Mouse (Mus musculus) megakaryocyte, embryonic 14.5 days (primary cell): Measurements from ENCODE around the gene Flrt3.

Source experiments
- FLI1 ChIP-seq: IDR thresholded peaks from 2 replicates; pipeline ENCODE4 v1.6.1; 2012; ENCODE audit warnings: low read length, inconsistent platforms, mixed read lengths
- GATA1 ChIP-seq: IDR thresholded peaks from 3 replicates; pipeline ENCODE4 v1.6.1; 2012; ENCODE audit warnings: mixed read lengths, low read length, inconsistent platforms, borderline replicate concordance

DNA sequence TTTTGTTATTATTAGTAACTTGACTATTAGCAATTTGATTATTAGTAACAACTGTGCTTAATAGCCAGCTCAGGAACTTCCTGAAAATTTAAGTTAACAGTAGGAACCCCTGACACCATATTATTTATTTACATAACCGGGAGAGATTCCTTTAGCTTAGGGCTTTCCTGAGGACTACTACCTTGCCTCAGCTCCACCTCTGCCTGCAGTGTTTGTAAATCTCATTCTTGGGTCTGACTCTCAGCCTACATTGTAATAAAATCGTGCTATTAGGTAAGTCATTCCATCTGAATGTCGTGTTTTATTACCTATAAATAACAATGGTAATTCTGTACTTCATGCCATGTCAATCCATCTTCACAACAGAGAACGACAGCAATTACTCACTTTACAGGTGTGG, 21.2 kb upstream of the Flrt3 start:
- TF ChIP-seq GATA1 (no peak), FLI1 (no peak)
